Mouse (Mus musculus): ENCODE measurements around the gene Defb48.

The Defb48 gene

GRCm38 (mm10) chr14:62984410-62984809 lies at the start of gene Defb48:
Gene Defb48 (minus strand): TSS chr14:62984510.
- in situ Hi-C loops (cut with MboI, MseI) = no loop called here

DNA sequence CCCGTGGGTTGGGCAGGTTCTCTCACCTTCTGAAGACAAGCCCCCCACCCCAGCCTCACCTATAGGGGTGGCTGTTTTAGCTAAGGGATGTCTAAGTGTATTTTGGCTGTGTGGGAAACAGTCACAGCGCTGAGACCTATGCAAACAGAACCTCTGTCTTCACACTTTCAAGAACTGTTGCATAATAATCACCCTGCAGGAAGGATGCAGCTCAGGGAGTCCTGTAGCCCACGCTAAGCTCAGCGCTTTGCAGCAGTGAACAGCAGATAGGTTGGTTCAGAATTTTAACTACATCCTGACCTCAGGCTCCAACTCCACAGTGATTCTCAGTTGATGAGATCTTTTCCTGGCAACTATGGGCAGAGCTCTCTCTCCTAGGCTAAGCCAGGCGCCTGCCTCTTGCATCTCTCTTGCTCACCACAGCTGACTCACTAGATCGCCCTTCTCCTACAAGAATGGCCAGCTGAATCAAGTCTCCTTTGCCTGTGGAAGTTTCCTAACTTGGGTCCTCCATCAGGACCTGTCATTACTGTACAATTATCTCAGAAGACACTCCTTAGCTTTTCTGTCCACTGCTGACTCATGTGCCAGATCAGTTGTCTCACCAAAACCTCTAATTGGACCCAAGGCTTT lies 36.3 kb upstream of the Defb48 start:
- in situ Hi-C loops (cut with MboI, MseI) = no loop called here

- in situ Hi-C loops (cut with MboI, MseI) = no loop called here
Measured at GRCm38 (mm10) chr14:63014667-63015066, 30.4 kb upstream of the Defb48 start.

GRCm38 (mm10) chr14:63013082-63013481 lies 28.8 kb upstream of the Defb48 start:
- in situ Hi-C loops (cut with MboI, MseI) = no loop called here

GRCm38 (mm10) chr14:63011471-63011870 lies 27.2 kb upstream of the Defb48 start, which contains the start of gene Defb43:
Gene Defb43 (plus strand): TSS chr14:63011771.
- in situ Hi-C loops (cut with MboI, MseI) = no loop called here

- in situ Hi-C loops (cut with MboI, MseI) = no loop called here
Measured at GRCm38 (mm10) chr14:63002588-63002987, 18.3 kb upstream of the Defb48 start.

DNA sequence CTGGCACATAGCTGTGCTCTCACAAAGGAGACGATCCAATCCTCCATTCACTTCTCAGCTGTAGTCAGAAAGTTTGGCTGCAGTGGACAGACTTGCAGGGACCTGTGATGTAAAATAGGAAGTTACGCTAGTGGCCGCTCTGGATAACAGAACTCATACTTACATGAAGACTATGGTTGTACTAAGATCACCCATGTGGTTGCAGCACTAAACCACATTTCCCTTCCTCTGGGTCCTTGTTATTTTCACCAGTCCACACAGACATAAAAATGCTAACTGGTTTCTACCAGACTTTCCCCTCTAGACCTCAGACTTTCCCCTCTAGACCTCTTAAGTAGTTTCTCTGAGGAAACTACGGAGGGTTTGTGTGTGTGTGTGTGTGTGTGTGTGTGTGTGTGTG lies 14.7 kb upstream of the Defb48 start:
- in situ Hi-C loops (cut with MboI, MseI) = no loop called here

DNA sequence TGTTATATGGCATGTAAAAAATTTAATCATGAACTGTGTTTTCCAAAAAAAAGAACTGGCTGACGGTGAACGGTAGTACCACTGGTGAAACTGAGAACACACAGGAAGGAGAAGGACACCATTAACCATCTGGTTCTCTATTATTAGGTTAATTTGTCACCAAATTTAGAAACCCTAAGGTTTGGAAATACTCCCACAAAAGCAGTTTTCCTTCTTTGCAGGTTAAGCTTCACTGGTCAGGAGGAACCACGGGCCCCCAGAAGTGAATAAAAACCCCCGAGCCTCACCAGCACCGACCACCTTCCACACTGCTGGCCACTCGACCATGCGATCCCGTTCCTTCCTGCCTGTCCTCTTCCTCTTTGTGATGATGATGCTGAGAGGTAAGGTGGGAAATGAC lies 13.5 kb upstream of the Defb48 start, which contains the start of gene Defb47:
Gene Defb47, plus strand, starts transcription at position 301 of the 400 bp plus-strand sequence.
- in situ Hi-C loops (cut with MboI, MseI) = no loop called here

- in situ Hi-C loops (cut with MboI, MseI) = no loop called here
Measured at GRCm38 (mm10) chr14:62991849-62992510, 7.7 kb upstream of the Defb48 start.

GRCm38 (mm10) chr14:62991271-62991670 lies 7.0 kb upstream of the Defb48 start:
- in situ Hi-C loops (cut with MboI, MseI) = no loop called here

DNA sequence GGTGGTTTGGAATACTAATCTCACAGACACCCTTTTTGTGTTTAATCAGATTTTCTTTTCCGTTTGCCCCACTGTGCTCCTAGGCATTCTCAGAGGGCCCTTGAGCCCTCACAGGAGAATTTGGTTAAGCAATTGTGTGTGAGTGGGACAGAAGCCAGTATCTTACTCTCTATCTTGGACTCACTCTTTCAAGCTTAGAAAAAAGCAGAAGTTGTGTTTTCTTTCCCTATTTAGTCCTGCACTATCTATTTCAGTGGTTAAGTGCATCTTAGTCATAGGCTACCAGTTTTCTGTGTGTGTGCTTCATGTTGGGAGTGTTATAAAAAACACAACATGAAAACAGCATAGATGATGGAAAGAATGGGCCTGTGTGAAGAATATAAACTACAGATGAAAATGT lies 4.5 kb downstream of the Defb48 start:
- in situ Hi-C loops (cut with MboI, MseI) = no loop called here

DNA sequence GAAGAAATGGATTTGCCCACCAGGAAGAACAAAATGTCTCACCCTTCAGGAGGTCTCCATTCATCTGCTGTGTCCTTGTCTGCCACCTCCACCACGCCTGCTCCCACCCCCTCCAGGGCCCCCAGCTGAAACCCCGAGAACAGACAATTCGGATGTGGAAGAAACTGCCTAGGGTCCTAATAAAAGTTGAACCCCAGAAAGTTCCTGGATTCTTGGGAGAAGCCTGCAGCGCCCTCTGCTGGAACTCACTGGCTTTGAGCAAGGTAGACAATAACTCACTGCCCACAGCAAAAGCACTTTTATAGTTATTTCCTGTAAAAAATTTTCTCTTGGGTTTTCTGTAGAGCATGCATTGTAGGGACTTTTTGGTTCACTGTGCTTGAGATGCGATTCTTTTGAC lies 9.3 kb downstream of the Defb48 start:
- in situ Hi-C loops (cut with MboI, MseI) = no loop called here

DNA sequence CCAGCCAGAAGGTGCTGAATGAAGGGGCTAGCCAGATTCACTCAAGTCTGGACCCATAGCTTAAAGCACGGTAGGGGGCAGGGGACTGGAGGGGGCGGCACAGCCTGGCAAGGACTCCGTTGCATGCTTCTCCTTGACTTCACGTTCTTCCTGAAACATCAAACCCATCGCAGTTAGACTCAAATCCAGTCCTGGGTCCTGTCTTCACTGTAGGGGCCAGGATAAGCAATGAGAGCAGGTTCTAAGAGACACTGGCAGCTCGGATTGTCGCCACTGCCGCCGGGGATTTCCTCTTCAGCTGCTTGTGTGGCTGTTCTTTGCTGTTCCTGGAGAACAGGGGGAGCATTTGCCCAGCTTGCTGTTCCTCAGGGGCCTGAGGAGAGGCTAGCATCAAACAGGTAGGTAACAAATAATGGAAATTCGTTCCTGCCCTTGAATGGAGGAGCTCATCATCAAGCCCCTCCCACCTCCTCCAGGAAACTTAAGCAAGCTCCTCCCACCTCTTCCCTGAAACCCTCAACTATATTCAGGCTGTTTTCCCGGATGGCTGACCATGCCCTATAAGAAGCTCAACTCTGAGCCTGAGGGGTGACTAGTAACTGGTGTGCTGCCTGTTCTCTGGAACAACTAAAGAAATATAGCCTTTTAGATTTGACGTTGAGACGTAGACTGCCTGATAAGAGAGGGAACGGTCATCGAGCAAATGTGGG lies 18.3 kb downstream of the Defb48 start:
- in situ Hi-C loops (cut with MboI, MseI) = no loop called here

DNA sequence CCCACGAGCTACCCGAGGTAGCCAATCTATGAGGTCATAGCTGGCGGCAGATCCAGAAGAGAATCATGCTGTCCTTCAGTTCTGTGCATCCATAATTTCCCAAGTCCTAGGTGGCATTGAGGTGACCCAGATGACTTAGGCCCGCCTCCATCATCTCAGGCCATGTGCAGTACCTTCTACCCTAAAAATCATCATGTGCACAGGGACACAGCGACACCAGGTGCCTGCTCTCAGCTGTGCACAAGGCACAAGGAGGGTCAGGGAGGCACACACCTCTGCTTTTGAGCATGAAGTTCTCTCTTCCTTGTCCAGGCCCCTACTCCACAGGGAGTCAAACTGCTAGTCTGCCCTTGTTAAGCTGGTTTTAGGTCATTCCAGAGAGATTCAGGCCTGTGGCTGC lies 19.0 kb downstream of the Defb48 start:
- in situ Hi-C loops (cut with MboI, MseI) = no loop called here

GRCm38 (mm10) chr14:62963632-62964031 lies 20.7 kb downstream of the Defb48 start:
- in situ Hi-C loops (cut with MboI, MseI) = no loop called here

- in situ Hi-C loops (cut with MboI, MseI) = no loop called here
Measured at GRCm38 (mm10) chr14:62956091-62956490, 28.2 kb downstream of the Defb48 start.

DNA sequence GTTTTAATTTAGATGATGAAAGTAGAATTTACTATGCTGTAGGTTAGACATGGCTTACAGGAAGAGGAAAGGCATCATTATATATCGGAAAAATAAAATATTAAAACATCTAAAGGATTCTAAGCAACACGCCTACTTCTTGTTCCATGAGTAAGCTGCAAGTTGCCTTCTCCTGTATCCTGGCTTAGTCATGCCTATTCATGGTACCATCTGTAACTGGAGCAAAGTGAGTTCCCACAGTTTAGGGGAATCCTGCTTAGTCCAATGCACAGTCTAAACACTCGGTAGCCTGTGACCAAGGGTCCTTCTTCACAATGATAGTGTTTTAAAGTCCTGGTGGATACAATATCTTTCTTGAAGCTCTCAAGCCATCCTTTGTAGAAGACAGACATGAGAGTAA lies 37.5 kb downstream of the Defb48 start:
- in situ Hi-C loops (cut with MboI, MseI) = no loop called here

DNA sequence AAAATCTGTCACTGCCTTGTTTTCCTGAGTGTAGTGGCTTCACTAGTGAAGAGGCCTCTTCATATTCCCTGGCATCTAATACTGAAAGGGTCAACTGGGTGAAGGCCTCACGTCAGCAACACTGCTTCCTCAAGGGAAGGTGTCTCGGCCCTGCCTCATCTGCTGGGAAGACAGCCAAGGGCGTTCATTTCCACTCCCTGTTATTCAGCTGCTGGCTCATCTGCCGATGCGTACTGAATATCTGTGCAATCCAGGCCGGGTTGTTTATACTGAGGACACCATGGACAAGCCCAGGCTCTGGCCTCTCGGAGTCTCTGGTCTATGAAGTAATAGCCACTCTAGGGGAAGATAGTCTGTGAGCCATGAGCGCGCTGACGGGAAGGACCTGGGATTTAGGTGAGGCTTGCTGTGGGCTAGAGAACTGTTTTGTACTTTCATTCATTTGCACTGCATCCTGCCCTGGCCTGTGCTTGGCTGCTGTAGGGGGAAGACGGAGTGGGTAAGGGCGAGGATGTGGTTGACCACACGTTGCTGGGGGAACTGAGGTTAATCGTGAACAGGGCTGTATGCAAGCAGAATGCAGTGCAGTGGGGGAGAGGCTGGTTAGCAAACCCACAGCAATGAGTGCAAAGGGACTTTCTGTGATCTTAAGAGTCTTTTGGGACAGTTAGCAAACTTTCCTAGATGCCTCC lies 43.8 kb downstream of the Defb48 start:
- in situ Hi-C loops (cut with MboI, MseI) = no loop called here

GRCm38 (mm10) chr14:62939435-62939834 lies 44.9 kb downstream of the Defb48 start:
- in situ Hi-C loops (cut with MboI, MseI) = no loop called here

GRCm38 (mm10) chr14:62937675-62938074 lies 46.6 kb downstream of the Defb48 start:
- in situ Hi-C loops (cut with MboI, MseI) = no loop called here

- in situ Hi-C loops (cut with MboI, MseI) = no loop called here
Measured at GRCm38 (mm10) chr14:62936631-62937380, 47.5 kb downstream of the Defb48 start.
